Mouse (Mus musculus) heart, adult 11 months (tissue): Measurements from ENCODE around the gene Ppp2r2c.

Experiments used
- DNase-seq: peaks from one replicate; pipeline ENCODE4 v3.0.0; 2022

The Ppp2r2c gene

GRCm38 (mm10) chr5:36988781-36989624, 120.7 kb downstream of the Ppp2r2c start, which contains the start of gene Wfs1:
Gene Wfs1, minus strand, starts transcription at chr5:36989205.
- DNase-seq: peak; percentile 100

GRCm38 (mm10) chr5:36989625-36989977, 121.3 kb downstream of the Ppp2r2c start:
- DNase-seq: no peak

GRCm38 (mm10) chr5:36990196-36990595, 121.9 kb downstream of the Ppp2r2c start:
- DNase-seq: no peak

- DNase-seq: no peak
These were observed 122.5 kb downstream of the Ppp2r2c start for GRCm38 (mm10) chr5:36990631-36991350.

- no peak for DNase-seq
These were observed 128.1 kb downstream of the Ppp2r2c start for GRCm38 (mm10) chr5:36996410-36996809.

GRCm38 (mm10) chr5:36997996-36998395, 129.7 kb downstream of the Ppp2r2c start:
- peak; percentile 95 for DNase-seq

GRCm38 (mm10) chr5:37001002-37001401, 132.7 kb downstream of the Ppp2r2c start:
- peak; percentile 79 for DNase-seq

- DNase-seq: peak; percentile 88
These were observed 133.7 kb downstream of the Ppp2r2c start for GRCm38 (mm10) chr5:37002001-37002400.
